In genomic region chr15:68477745-68478144, GRCm38 (mm10) we compare ENCODE assay signal across 11 mouse cellular contexts.
"Had no signal": no experiment of that assay in that cellular context is flagged by ENCODE, and none has a peak within 500 bp of the region (broad histone marks: within the 10 kb centered on the region; RNA-seq: fewer than 3 reads in every experiment).

No protein-coding gene starts in this region.

- DNase-seq: kidney, postnatal 10 days; left cerebral cortex, postnatal 4 days; lung, postnatal 4 days; midbrain, embryonic 14.5 days; thymus, postnatal 4 days had no signal

- H3K9me3 ChIP-seq: limb, embryonic 13.5 days; midbrain, embryonic 10.5 days; neural tube, embryonic 15.5 days had no signal

- H3K27me3 ChIP-seq: limb, embryonic 13.5 days; neural tube, embryonic 15.5 days had no signal

- H3K36me3 ChIP-seq: limb, embryonic 13.5 days; midbrain, embryonic 10.5 days; neural tube, embryonic 15.5 days had no signal

- H3K27ac ChIP-seq: limb, embryonic 13.5 days; liver, embryonic 14.5 days; midbrain, embryonic 10.5 days; neural tube, embryonic 15.5 days; stomach, postnatal 0 days had no signal

- H3K4me1 ChIP-seq: midbrain, embryonic 10.5 days; neural tube, embryonic 15.5 days had no signal

- H3K4me2 ChIP-seq: limb, embryonic 13.5 days; neural tube, embryonic 15.5 days had no signal

- H3K9ac ChIP-seq: limb, embryonic 13.5 days; liver, embryonic 14.5 days; neural tube, embryonic 15.5 days had no signal

- H3K4me3 ChIP-seq: limb, embryonic 13.5 days; midbrain, embryonic 10.5 days; myocyte; neural tube, embryonic 15.5 days had no signal
